Mouse (Mus musculus): ENCODE results near the gene Tspan31. TPM values are rescaled to one million over a fixed set of nuclear protein-coding genes. Genes with fewer than 3 reads are reported as not detected.

Tspan31 gene
- total and polyA plus RNA-seq, 3 experiments = 57.2 to 63.1 TPM; not detected in 1

DNA sequence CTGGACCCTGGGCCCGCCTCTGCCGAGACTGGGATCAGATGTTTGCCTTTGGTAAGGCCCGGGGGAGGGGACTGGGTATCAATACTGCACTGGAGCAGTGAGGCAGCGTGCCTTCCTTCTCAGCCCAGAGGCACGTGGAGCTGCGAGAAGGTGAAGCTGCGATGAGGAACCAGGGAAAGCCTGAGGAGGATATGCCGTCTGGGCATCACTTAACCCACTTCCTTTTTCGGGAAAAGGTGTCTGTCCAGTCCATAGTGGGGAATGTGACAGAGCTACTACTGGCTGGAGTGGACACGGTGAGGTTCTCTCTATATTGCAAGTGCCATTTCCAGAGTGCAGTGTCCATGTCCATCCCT, 20.0 kb downstream of the Tspan31 start:
- H3K36me3 ChIP-seq (ENCODE audit: control insufficient read depth in 1 of 2, insufficient read depth in 2 of 2, low read length in 2 of 2) = peaks cover 0 to 5% of the 10 kb centered on the region in 2 experiments; a peak in 2 of 4 replicates
- no peaks in the 10 kb centered on the region for H3K9me3 ChIP-seq (replicated peaks; ENCODE audit: insufficient read depth, low read length)
- no peaks in the 10 kb centered on the region for H3K27me3 ChIP-seq (ENCODE audit: control insufficient read depth in 1 of 2, insufficient read depth in 2 of 2, low read length in 2 of 2)
- H3K27ac ChIP-seq (ENCODE audit: control insufficient read depth, low read depth, low read length) = no peak overlapping the region
- no peak overlapping the region for H3K4me3 ChIP-seq (ENCODE audit: control insufficient read depth in 1 of 2, insufficient read depth in 1 of 2, low read depth in 2 of 2, low read length in 2 of 2)
- TF ChIP-seq TBP (IDR thresholded peaks at IDR 0.05; ENCODE audit: low read depth, low read length) = no peak
- TF ChIP-seq MAFK (IDR thresholded peaks at IDR 0.05; ENCODE audit: borderline replicate concordance, low read depth, low read length) = no peak
- no peak for TF ChIP-seq UBTF (IDR thresholded peaks at IDR 0.05; ENCODE audit: borderline replicate concordance, insufficient read depth, low read depth, low read length)
- TF ChIP-seq JUND (IDR thresholded peaks at IDR 0.05; ENCODE audit: low read depth, low read length) = no peak
- TF ChIP-seq POLR2A (IDR thresholded peaks at IDR 0.05; ENCODE audit: control insufficient read depth in 1 of 2, insufficient read depth in 1 of 2, low read depth in 1 of 2, low read length in 2 of 2, poor library complexity in 1 of 2) = no peak
- no peak for TF ChIP-seq EP300 (IDR thresholded peaks at IDR 0.05; ENCODE audit: low read depth in 1 of 2, low read length in 2 of 2)
- no peak for TF ChIP-seq MYB (IDR thresholded peaks at IDR 0.05; ENCODE audit: low read depth, low read length)
- TF ChIP-seq GABPA (IDR thresholded peaks at IDR 0.05; ENCODE audit: low read depth, low read length) = no peak
- no peak for TF ChIP-seq MEF2A (IDR thresholded peaks at IDR 0.05; ENCODE audit: extremely low read depth, insufficient replicate concordance, low read depth, low read length, poor library complexity, severe bottlenecking)
- no peak for TF ChIP-seq ZKSCAN1 (IDR thresholded peaks at IDR 0.05; ENCODE audit: low read depth, low read length)
- TF ChIP-seq RCOR1 (IDR thresholded peaks at IDR 0.05; ENCODE audit: low read depth, low read length) = no peak
- no peak for TF ChIP-seq ZC3H11A (IDR thresholded peaks at IDR 0.05; ENCODE audit: low read depth, low read length)
- no peak for TF ChIP-seq USF2 (IDR thresholded peaks at IDR 0.05; ENCODE audit: borderline replicate concordance in 1 of 2, insufficient read depth in 1 of 2, low read depth in 1 of 2, low read length in 2 of 2)
- TF ChIP-seq MXI1 (IDR thresholded peaks at IDR 0.05; ENCODE audit: low read depth, low read length) = no peak
- TF ChIP-seq CTCF (IDR thresholded peaks at IDR 0.05 in 2 of 3, conservative IDR thresholded peaks at IDR 0.05 in 1 of 3; ENCODE audit: control insufficient read depth in 1 of 3, insufficient read depth in 1 of 3, low read depth in 2 of 3, low read length in 3 of 3, poor library complexity in 1 of 3, severe bottlenecking in 1 of 3) = no peak
- no peak for TF ChIP-seq POLR2AphosphoS5 (IDR thresholded peaks at IDR 0.05; ENCODE audit: borderline replicate concordance, low read depth, low read length)
- TF ChIP-seq E2F4 (IDR thresholded peaks at IDR 0.05; ENCODE audit: borderline replicate concordance, low read depth, low read length) = no peak
- H3K4me1 ChIP-seq (ENCODE audit: control insufficient read depth in 1 of 2, insufficient read depth in 2 of 2, low read length in 2 of 2) = peaks cover 2 to 5% of the 10 kb centered on the region in 2 experiments
- no peak overlapping the region for H3K9ac ChIP-seq (ENCODE audit: control insufficient read depth, low read depth, low read length, poor library complexity, severe bottlenecking)
- no peak for DNase-seq (ENCODE audit: low read depth, low spot score)
- H3K79me2 ChIP-seq (ENCODE audit: control insufficient read depth, insufficient read depth, low read length, poor library complexity) = no peaks in the 10 kb centered on the region

DNA sequence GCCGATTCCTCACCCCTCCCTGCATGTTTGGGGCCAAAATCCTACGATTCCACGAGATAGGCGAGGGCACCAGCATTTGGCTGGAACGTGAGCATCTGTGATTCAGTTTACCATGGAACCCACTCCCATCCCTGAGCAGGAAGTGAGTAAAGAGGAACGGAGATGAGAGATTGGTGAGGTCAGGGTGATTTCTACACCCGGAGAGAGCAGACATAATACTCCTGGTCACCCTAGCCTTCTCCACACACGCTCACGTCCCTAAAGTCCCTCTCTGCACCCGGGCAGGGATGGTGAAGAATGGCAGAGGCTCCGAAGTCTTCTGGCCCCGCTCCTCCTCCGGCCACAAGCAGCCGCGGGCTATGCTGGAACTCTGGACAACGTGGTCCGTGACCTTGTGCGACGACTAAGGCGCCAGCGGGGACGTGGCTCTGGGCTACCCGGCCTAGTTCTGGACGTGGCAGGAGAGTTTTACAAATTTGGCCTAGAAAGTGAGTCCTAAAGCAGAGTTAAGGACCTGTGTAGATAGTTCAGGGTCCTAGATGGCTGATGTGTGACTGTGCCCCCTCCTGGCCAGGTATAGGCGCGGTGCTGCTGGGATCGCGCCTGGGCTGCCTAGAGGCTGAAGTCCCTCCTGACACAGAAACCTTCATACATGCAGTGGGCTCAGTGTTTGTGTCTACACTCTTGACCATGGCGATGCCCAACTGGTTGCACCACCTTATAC, 20.5 kb downstream of the Tspan31 start:
- Histone ChIP-seq H3K27me3 (ENCODE audit: control insufficient read depth in 1 of 2, insufficient read depth in 2 of 2, low read length in 2 of 2) (no peaks in the 10 kb centered on the region), H3K9ac (ENCODE audit: control insufficient read depth, low read depth, low read length, poor library complexity, severe bottlenecking) (no peak overlapping the region)

More for the DNA sequence above, 20.5 kb downstream of the Tspan31 start:
- TF ChIP-seq POLR2AphosphoS2 (IDR thresholded peaks at IDR 0.05; ENCODE audit: low read length) (no peak), CTCF (IDR thresholded peaks at IDR 0.05 in 2 of 3, conservative IDR thresholded peaks at IDR 0.05 in 1 of 3; ENCODE audit: control insufficient read depth in 1 of 3, insufficient read depth in 1 of 3, low read depth in 2 of 3, low read length in 3 of 3, poor library complexity in 1 of 3, severe bottlenecking in 1 of 3) (peak in 1 of 3 experiments; percentile 21; a peak in 1 of 6 replicates)
- H3K9me3 ChIP-seq (replicated peaks; ENCODE audit: insufficient read depth, low read length) = no peaks in the 10 kb centered on the region
- H3K4me1 ChIP-seq (ENCODE audit: control insufficient read depth in 1 of 2, insufficient read depth in 2 of 2, low read length in 2 of 2) = peaks cover 2 to 5% of the 10 kb centered on the region in 2 experiments
- H3K36me3 ChIP-seq (ENCODE audit: control insufficient read depth in 1 of 2, insufficient read depth in 2 of 2, low read length in 2 of 2) = peaks cover 0 to 5% of the 10 kb centered on the region in 2 experiments; a peak in 2 of 4 replicates
- H3K4me3 ChIP-seq (ENCODE audit: control insufficient read depth in 1 of 2, insufficient read depth in 1 of 2, low read depth in 2 of 2, low read length in 2 of 2) = no peak overlapping the region
- DNase-seq (ENCODE audit: low read depth, low spot score) = no peak
- no peaks in the 10 kb centered on the region for H3K79me2 ChIP-seq (ENCODE audit: control insufficient read depth, insufficient read depth, low read length, poor library complexity)
- no peak overlapping the region for H3K27ac ChIP-seq (ENCODE audit: control insufficient read depth, low read depth, low read length)
